Mouse (Mus musculus) left cerebral cortex, adult 11 months (tissue): ENCODE results near the gene Tmem119.

ENCODE experiments used
- DNase-seq: peaks from one replicate; pipeline ENCODE4 v3.0.0; 2022; ENCODE audit warnings: low spot score

The Tmem119 gene

DNA sequence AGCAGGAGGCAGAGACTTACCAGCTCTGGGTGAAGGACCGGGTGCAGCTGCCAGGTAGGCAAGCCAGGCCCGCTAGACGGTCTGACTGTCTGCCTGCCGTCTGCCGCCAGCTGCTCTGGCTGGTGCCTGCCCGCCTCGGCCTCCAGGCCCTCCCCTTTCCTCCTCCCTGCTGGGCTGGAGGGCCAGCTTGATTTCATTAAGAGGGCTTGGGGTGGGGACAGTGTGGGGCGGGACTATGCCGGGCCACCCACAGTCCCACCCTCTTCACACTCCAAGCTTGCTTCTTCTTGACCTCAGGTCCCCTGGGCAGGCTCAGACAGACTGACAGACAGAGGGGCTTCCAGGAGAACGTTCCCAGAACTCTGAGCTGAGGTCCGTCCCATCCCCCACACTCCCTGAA, at the start of gene Tmem119:
Tmem119 (minus strand) TSS at position 237 of the 400 bp plus-strand sequence.
- no peak for DNase-seq

DNA sequence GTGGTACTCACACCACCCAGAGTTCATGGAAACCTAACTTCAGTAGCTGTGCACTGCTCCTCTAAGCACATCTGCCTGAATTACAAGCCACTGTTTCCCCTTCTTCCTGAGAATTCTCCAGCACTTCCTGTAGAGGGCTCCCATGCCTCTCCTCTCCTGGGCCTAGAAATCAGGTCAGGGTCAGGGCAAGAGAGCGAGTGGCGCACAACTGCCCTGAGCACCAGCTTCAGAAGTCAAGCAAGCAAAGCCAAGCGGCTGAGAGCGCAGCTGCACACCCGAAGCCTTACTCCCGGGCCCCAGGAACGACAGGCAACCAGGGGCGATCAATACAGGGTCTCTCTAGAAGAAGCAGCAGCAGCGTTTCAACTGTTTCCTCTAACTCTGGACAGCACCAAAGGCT, 47.3 kb upstream of the Tmem119 start:
- DNase-seq, result no peak

DNA sequence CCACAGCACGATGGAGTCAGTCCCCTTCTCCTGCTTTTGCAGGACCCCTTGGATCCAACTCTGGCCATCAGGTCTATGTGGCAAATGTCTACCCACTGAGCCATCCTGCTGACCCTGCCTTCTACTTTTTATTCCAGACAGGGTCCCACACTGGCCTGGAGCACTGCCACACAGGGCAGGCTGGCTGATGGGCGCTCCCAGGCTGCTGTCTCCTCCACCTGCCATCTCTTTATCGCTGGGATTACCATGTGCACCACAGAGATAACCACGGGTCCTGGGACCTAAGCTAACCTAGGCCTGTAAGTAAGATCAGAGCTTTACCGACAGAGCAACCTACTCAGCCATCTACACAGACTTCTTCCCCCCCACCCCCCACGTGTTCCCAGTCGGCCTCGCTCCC, 46.3 kb upstream of the Tmem119 start:
- no peak for DNase-seq

DNA sequence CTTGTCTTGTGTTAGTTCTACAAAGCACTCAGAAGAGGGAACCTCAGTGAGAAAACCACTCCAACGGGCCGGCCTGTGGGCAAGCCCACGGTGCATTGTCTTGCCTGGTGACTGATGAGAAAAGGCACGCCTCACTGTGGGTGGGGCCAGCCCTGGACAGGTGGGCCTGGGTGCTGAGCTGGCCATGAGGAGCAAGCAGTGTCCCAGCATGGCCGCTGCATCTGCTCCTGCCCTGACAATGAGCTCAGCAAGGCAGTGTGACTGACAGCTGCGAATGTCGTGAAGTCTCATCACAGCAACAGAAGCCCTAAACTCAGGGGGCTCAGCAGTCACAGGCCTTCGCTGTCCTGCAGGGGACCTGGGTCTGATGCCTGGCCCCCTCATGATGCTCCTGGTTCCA, 45.3 kb upstream of the Tmem119 start:
- DNase-seq, result no peak

DNA sequence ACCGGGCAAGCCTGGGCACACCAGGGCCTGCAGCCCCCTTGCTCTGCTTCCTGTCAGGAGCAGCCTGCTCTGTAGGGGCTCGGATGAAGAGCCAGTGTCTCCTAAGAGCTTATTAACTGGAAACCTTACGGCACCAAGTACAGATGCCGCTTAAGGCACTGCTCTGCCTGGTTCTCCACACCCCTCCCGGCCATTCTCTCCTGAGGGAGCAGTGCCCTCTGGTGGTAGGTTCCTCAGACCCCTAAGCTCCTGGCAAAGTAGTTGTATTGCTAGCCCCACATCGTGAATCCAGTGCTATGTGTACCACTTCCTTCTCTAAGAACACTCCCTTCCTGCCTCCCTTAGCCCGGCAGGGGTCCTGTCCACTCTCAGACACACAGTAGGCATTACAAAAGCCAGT, 44.4 kb upstream of the Tmem119 start:
- peak; percentile 46 for DNase-seq

DNA sequence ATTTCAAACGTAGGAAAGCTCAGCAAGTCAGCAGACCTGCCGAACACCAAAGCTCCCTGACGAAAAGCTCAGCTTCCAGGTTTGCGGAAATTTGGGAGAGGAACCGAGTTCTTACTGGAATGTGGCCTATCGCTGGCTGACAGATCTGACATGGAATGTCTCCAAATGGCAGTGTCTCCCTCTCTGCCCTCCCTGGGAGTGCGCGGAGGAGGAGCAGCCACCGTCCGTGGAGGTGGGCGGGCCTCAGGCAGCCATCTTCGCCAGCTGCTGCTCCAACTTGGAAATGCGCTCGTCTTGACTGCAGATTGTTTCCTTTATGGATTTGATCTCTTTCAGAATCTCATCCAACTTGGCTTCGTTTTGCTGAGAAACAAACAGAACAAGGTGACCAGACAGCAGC, 43.8 kb upstream of the Tmem119 start:
- no peak for DNase-seq

DNA sequence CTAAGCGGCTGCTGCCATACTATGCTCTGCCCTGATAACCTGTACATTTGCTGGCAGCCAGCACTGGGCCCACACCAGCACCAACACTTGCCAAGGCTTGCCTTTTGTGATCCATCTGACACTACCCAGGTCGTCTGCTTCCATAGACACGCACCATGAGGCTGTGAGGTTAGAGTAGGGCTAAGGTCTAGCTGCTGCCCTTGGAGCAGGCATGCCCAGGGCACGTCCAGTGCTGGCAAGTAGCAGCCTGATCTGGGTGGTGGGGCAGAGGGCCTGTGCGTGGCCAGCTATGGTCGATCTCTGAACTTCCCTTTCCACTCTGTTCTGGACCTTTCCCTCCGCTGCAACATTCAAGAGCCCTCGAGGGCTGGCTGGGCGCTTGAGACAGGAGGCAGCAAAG, 42.6 kb upstream of the Tmem119 start:
- DNase-seq, result no peak

DNA sequence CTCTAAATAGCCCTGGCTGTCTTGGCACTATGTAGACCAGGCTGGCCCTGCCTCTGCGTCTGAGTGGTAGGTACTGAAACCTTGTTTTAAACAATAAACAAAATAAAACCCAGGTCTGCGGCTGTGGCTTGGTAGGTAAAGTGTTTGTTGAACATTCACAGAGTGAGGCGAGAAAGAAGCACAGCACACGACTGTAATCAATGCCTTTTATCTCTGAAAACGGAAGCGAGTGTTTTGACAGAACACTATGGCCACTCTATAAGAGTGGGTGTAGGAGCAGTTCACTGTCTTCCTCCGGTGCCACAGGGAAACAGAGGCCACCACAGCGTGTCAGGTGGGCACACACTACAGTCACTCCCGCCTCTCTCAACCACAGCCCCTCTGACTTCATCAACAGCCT, 41.9 kb upstream of the Tmem119 start:
- no peak for DNase-seq

DNA sequence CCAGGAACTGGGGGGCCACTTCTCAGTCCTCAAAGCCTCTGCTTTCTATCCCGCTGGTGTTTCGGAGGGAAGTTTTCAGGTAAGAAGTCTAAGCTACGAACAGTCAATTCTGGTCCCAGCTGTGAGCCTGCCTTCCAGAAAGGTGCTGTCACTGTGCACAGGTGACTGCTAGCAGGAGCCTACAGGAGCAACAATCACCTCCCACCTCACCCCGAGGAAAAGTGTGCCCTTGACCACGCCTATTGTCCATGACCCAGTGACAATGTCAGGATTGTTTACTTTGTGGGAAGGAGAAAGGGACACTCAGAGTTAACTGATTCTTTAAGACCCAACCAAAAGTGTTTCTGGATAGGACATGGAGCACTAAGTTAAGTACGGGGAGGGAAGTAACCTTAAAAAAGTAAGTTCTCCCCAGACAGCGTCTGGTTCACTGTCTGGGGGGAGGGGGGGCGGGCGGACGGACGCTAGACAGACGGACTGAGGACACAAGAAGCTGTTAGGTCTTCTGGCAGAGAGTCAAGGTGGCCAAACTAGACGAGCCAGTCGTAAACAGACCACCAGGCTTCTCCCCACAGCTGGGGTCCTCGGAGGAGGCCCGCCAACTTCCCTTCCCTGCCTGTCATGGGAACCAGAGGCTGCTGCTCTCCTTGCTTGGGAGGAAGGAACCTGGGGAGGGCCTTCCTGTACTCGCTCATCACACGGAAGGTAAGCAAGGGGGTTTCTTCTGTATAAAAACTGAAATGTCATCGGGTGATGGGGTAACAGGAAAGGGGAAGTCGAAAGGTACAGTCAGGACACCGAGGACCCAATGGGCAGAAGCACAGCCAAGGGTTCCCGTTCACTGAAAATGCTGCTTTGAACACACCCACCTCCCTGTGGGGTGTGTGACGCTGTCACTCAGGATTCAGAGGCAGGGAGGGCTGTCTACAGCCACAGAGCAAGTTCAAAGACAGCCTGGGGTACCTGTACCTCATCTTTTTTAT, 41.2 kb upstream of the Tmem119 start:
- no peak for DNase-seq

DNA sequence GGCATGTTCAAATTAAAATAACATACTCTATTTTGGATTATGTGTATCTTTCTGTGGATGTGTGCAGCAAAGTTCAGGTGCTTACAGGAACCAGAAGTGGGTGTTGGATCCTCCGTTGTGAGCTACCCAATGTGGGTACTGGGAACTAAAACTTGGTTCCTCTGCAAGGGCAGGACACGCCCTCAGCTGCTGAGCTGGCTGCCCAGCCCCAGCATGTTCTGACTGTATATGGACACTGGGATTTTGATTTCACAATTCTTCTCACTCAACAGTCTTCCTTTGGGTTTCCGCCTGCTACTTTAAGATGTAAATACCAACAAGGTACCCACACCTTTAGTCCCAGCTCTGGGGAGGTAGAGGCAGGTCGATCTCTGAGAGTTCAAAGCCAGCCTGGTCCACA, 40.1 kb upstream of the Tmem119 start:
- DNase-seq, result no peak

DNA sequence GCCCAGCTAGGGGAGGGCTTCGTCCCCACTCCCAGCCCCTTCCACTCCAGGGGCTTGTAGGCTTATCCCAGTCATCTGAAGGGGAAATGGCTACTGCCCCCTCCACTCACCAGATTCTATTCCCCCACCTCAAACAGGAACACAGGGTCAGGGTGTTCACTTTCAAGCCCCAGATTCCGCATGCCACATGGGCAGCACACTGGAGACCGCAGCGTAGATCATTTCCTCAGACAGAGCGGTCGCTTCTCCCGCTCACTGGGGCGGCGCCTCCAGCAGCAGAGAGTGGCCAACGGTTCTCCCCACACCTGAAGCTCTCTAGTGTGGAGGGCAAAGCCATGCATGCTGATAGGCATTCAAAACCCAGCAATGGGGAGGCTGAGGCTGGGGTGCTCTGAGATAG, 36.6 kb upstream of the Tmem119 start:
- no peak for DNase-seq

DNA sequence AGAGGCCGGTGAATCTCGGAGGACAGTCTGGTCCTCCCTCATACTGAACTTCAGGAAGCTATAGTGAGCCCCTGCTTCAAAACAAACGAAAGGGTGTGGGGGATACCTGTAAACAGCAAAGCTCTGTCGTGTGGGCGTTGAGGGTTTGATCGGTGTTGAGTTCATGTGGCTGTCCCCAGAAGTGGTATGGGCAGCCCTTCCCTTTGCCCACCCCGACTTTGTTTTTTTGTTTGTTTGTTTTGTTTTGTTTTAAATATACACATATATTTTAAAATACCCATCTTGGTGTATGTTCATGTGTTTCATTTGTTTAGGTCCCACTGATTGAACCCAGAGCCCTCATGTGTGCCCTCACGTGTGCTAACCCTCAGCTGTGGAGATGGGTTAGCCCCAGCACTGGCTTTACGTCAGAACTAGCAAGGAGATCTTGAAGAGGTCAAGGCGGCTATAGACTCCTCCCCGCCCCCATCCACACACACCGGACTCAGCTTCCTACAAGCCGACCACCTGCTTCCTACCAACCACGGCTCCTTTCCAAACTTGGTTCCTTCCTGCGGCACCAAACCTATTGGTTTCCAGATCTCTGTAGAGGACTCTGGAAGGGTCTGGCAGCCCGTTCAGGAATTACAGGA, 33.1 kb upstream of the Tmem119 start:
- no peak for DNase-seq

DNA sequence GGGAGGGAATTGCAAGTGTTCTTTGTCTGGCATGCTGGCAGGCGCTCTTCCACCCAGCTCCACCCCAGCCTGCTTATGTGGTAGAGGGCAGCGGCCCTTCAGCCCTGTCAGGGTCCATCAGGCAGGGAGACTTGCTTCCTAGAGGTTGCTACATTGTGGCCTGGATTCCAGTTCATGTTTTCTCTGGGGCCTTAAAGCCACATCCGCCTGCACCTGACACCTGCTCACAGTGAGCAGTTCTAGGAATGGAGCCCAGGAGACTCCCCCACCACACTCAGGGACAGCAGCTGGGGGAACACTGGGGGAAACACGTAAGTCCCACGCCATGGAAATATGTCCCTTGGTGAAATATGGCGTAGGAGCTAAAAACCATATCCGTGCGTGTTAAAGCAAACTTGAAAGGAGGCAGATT, 32.2 kb upstream of the Tmem119 start, which contains the start of gene Selplg:
Selplg (minus strand) TSS at position 155 of the 412 bp plus-strand sequence.
- DNase-seq, result no peak

DNA sequence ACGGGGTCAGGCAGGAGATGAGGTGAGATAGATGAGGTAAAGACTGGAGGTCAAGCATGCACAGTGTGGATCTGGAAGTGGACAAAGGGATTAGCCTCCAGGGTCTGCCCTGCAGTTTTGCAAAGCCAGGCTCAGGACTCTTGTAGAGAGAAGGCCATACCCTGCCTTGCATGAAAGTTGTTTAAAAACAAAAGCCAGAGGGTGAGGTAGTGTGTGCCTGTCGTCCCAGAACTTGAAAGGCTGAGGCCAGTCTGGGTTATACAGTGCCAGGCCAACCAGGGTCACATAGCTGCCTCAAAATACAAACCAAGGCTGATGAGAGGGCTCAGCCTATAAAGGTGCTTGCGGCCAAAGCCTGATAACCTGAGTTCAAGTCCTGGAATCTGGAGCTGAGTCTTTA, 31.4 kb upstream of the Tmem119 start:
- no peak for DNase-seq

DNA sequence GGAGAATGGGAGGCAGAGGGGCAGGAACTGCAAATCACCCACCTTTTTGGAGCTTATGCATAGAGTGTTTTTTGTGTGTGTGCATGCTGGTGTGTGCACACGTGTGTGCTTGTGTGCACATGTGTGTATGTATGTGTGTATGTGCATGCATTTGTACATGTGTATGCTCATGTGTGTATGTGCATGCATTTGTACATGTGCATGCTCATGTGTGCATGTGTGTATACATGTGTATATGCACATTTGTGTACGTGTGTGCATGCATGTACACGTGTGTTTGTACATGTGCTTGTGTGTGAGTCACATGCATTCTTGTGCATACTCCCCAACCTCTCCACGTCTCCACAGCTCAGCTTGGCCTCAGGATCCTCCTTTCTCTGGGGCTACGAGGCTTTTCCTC, 30.5 kb upstream of the Tmem119 start:
- no peak for DNase-seq

DNA sequence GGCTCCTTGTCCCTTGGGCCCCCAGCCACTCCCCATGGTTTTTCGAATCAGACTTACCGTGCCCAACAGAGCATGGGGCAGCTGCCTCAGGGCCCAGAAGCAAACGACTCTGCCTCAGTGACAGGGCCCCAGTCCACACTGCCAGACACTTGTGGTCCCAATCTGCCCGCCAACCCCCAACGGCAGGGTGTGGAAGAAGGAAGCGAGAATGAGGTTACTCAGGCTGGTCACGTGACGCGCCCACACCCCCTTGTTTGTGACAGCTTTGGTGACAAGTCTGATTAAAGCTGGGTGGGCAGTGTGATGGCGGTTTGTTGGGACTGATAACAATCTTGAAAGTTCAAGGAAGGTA, 30.0 kb upstream of the Tmem119 start:
- DNase-seq, result no peak

DNA sequence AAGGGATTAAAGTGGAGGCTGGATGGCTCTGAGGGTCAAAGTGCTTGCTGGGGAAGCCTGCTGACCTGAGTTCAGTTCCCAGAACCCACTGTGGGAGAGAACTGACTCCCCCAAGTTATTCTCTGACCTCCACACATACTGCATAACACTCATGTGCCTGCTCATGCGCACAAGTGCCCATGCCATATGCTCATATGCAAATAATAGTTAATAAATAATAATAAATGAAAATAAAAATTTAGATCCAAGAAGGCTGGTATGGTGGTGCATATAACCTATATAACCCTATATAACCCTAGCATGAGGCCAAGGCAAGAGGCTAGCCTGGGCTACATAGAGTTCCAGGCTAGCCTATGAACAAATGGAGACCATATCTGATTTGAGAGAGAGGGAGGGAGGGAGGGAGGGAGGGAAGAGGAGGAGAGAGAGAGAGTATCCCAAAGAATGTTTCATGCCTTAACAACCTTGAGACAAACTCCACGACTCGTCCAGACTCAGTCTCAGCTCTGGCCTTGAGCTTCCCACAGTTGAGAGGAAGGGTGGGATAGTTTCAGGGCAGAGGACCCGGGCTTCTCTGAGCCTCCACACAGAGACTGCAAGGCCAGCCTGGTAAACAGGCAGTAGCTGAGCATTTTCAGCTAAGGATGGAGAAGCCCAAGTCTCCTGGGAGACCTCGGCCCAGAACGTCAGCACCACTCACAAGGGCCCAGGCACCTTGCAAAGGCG, 29.4 kb upstream of the Tmem119 start:
- DNase-seq, result no peak

DNA sequence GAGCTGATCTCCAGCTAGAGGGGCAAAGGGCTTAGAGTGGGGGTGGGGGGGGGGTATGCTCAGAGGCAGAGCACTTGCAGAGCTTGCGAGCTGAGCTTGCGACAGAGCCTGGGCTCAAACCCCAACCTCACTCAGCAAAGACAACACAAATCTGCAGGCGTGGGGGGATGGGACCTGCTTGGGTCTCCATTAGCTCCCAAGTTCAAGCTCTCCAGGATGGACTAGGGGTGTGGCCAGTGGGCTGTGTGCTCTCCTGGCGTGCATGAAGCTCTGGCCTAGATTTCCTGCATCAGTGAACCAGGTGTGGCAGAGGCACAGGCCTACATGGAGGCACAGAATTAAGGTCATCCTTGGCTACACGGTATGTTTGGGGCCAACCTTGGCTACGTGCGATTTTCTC, 28.2 kb upstream of the Tmem119 start:
- DNase-seq, result no peak

DNA sequence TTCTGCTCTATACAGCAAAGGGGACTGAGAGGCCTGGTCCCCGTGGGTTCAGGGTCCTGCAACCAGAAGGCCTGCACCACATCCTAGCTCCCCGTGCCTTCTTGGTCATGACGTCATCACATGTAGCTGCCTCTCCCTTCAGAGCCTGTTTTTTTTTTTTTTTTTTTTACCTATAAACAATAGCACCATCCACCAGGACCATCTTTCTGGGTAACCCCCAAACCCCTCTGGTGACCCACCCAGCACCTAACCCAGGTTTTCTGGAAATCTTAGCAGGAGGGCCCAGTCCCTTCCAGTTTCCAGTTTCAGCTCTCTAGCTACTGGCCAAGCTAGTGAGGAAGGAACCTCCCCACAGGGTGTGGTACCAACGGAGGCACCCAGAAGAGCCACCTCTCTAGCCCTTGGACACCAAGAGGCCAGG, 27.7 kb upstream of the Tmem119 start:
- no peak for DNase-seq

DNA sequence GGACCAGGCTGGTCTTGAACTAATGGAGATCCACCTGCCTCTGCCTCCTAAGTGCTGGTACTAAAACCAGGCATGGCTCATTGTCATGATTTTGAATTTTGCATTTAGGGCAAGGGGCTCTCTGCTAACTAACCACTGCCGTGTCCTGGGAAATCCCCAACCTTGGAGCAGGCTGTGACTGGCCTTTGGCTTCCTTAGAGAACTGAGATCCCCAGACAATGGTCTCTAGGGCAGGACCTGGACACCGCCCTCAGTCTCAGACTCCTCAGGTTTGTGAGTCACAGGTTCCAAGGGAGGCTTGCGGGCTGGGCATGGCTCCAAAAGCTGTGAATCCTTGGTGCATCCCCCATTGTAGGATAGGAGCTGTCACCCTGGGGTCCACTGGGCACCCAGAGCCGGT, 26.3 kb upstream of the Tmem119 start:
- no peak for DNase-seq

DNA sequence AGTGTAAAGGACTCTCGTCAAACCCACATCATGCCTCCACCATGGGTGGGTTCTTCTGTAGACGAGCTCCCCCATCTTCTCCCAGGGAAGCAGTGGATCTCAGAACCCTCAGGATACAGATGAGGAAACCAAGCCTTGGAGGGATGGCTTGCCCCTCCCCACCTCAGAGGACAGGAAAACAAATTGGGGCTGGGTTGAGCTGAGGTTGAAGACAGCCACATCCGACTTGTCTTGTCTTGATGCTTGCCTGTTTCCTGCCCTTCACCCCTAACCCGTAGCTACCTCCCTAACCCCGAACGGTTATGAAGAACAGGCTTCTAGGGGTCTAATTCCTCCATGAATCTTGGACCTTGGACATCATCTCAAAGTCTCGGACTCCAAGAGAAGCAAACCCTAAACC, 25.2 kb upstream of the Tmem119 start:
- no peak for DNase-seq

DNA sequence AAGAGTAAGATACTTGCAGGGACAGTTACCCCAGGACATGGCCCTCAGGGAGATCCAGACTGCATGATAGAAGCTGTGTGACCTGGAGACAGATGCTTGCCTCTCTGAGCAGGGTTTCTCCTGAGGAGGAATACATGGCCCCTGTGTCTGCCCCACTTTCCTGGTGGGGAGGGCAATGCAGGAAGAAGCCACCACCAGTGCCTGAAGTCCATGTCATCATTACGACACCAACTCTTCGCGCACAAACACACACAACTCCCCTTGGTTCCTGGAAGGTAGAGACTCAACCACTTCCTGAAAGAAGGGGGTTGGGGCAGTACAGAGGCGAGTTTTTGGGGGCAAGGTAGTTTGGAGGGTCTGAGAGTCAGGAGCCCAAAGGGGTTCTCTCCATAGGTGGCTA, 23.9 kb upstream of the Tmem119 start:
- no peak for DNase-seq

DNA sequence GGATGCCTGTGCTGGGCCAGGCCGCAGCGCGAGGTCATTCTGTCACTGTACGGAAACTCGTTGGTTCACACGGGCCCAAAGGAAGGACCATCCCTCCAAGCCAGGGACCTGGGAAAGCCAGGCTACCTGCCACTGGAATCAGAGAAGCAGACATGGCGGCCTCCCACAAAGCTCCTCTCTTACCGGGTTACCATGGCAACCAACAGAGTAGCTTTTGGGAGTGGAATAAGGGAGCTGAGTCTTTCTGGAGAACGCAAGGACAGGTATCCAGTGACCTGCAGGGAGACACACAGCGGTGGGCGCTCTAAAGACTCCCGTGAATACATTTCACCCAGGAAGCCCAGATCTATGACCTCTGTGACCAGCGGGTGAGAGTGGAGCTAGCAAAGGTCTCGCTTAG, 18.3 kb upstream of the Tmem119 start:
- DNase-seq, result no peak
